Mouse (Mus musculus) regulatory T cell (primary cell): ENCODE results near the gene AL731706.2.
"Not testable (repeated sequence)": the region's sequence is repeated elsewhere in the genome, so short reads cannot be mapped to it uniquely, and the experiment has no call there.

Source experiments
- in situ Hi-C: fragments of 300-600 bp; cut with MboI, MseI; formaldehyde crosslinking; loops from one replicate; pipeline ENCODE4 v1.15.1; 2025; ENCODE audit warnings: high pct_unique_total_duplicates

AL731706.2 gene

GRCm38 (mm10) chr2:136885579-136885978 lies at the start of gene AL731706.2:
Gene AL731706.2 (minus strand): TSS chr2:136885679.
- in situ Hi-C loops: no loop called here

GRCm38 (mm10) chr2:136921003-136921408 lies 35.5 kb upstream of the AL731706.2 start:
- in situ Hi-C loops: no loop called here

GRCm38 (mm10) chr2:136920257-136920993 lies 34.9 kb upstream of the AL731706.2 start:
- in situ Hi-C loops: no loop called here

- in situ Hi-C loops: no loop called here
Observed at GRCm38 (mm10) chr2:136919433-136919832, 34.0 kb upstream of the AL731706.2 start.

GRCm38 (mm10) chr2:136914334-136914902 lies 28.9 kb upstream of the AL731706.2 start:
- in situ Hi-C loops: no loop called here

- in situ Hi-C loops: no loop called here
Observed at GRCm38 (mm10) chr2:136913021-136913420, 27.5 kb upstream of the AL731706.2 start.

GRCm38 (mm10) chr2:136911958-136912411 lies 26.5 kb upstream of the AL731706.2 start:
- in situ Hi-C loops: no loop called here

- in situ Hi-C loops: no loop called here
Observed at GRCm38 (mm10) chr2:136909298-136909697, 23.8 kb upstream of the AL731706.2 start.

- in situ Hi-C loops: no loop called here
Observed at GRCm38 (mm10) chr2:136908596-136908995, 23.1 kb upstream of the AL731706.2 start.

GRCm38 (mm10) chr2:136896131-136896530 lies 10.7 kb upstream of the AL731706.2 start:
- in situ Hi-C loops: no loop called here

GRCm38 (mm10) chr2:136894494-136894893 lies 9.0 kb upstream of the AL731706.2 start:
- in situ Hi-C loops: no loop called here

GRCm38 (mm10) chr2:136891951-136892371 lies 6.5 kb upstream of the AL731706.2 start:
- in situ Hi-C loops: no loop called here

GRCm38 (mm10) chr2:136891068-136891950 lies 5.8 kb upstream of the AL731706.2 start, which contains the start of the genes Slx4ip, AL731706.1 and Mkks:
Gene Slx4ip (plus strand): TSS chr2:136891218.
Gene AL731706.1 (minus strand): TSS chr2:136891389.
Gene Mkks (minus strand): TSS chr2:136891389.
- in situ Hi-C loops: no loop called here

GRCm38 (mm10) chr2:136890716-136891067 lies 5.2 kb upstream of the AL731706.2 start:
- in situ Hi-C loops: not testable (repeated sequence)

- in situ Hi-C loops: no loop called here
Observed at GRCm38 (mm10) chr2:136886846-136887245, 1.4 kb upstream of the AL731706.2 start.

GRCm38 (mm10) chr2:136854543-136855388 lies 30.7 kb downstream of the AL731706.2 start:
- in situ Hi-C loops: no loop called here

- in situ Hi-C loops: no loop called here
Observed at GRCm38 (mm10) chr2:136850366-136850765, 35.1 kb downstream of the AL731706.2 start.

GRCm38 (mm10) chr2:136837994-136838393 lies 47.5 kb downstream of the AL731706.2 start:
- in situ Hi-C loops: loop anchor here (10.0 kb wide), 1 partner anchor 653 kb away; no protein-coding TSS in a partner anchor

GRCm38 (mm10) chr2:136835882-136836281 lies 49.6 kb downstream of the AL731706.2 start:
- in situ Hi-C loops: loop anchor here (10.0 kb wide), 1 partner anchor 651 kb away; no protein-coding TSS in a partner anchor
